Mouse (Mus musculus) forebrain, embryonic 15.5 days (tissue): ENCODE measurements around the gene 0610010F05Rik. TPM values are rescaled to one million over a fixed set of nuclear protein-coding genes. Genes with fewer than 3 reads are reported as not detected.
"Not testable (repeated sequence)": the region's sequence is repeated elsewhere in the genome, so short reads cannot be mapped to it uniquely, and the experiment has no call there.

Experiments used
- ATAC-seq: fragments of 200-750 bp; cut with Nextera tagmentation; replicated peaks from 2 replicates; pipeline ENCODE4 v1.8.0; 2017; ENCODE audit warnings: mild to moderate bottlenecking, moderate TSS enrichment, moderate library complexity
- H3K27ac ChIP-seq: fragments of 300-500 bp; sonication (generic); replicated peaks from 2 replicates; pipeline ENCODE4 v1.5.1; 2015; ENCODE audit warnings: mild to moderate bottlenecking, inconsistent platforms
- H3K27me3 ChIP-seq: fragments of 300-500 bp; sonication (generic); 2 replicates; pipeline ENCODE4 v1.6.1; 2015; ENCODE audit warnings: inconsistent platforms
- H3K36me3 ChIP-seq: fragments of 300-500 bp; sonication (generic); 2 replicates; pipeline ENCODE4 v1.6.1; 2015; ENCODE audit warnings: mild to moderate bottlenecking, inconsistent platforms
- H3K4me1 ChIP-seq: fragments of 300-500 bp; sonication (generic); 2 replicates; pipeline ENCODE4 v1.6.1; 2015; ENCODE audit warnings: inconsistent platforms
- H3K4me2 ChIP-seq: fragments of 300-500 bp; sonication (generic); replicated peaks from 2 replicates; pipeline ENCODE4 v1.6.1; 2015; ENCODE audit warnings: mild to moderate bottlenecking, inconsistent platforms
- H3K4me3 ChIP-seq: fragments of 300-500 bp; sonication (generic); 2 replicates; pipeline ENCODE4 v1.5.1; 2015; ENCODE audit warnings: mild to moderate bottlenecking, inconsistent platforms
- H3K9ac ChIP-seq: fragments of 300-500 bp; sonication (generic); replicated peaks from 2 replicates; pipeline ENCODE4 v1.6.1; 2015; ENCODE audit warnings: mild to moderate bottlenecking, inconsistent platforms
- H3K9me3 ChIP-seq: fragments of 300-500 bp; sonication (generic); 2 replicates; pipeline ENCODE4 v1.6.1; 2016; ENCODE audit warnings: inconsistent platforms
- WGBS: fragments of 180-500 bp; shearing (Covaris S2); methylation state at CpG from one replicate; pipeline ENCODE4 v1.1.7; 2015; ENCODE audit warnings: mixed read lengths; 5-methylcytosine and 5-hydroxymethylcytosine counted together
- polyA plus RNA-seq: library from polyadenylated mRNA; unstranded; fragments of >200 nt; fragmentation: Nextera tagmentation; extraction: Ambion mirVana; gene quantifications from 2 replicates; pipeline ENCODE4 v1.2.1, GENCODE M21; 2015

0610010F05Rik gene
- polyA plus RNA-seq, 1 experiment from 2014 or later = 138 TPM

- no peak overlapping the region for H3K27ac ChIP-seq
- ATAC-seq = no peak
- H3K9ac ChIP-seq = no peak overlapping the region
- H3K4me2 ChIP-seq = no peak overlapping the region
- no peaks in the 10 kb centered on the region for H3K36me3 ChIP-seq
- H3K27me3 ChIP-seq = no peaks in the 10 kb centered on the region
- no peaks in the 10 kb centered on the region for H3K9me3 ChIP-seq
- H3K4me1 ChIP-seq = no peaks in the 10 kb centered on the region; the same call in 1 of the 2 replicates
- 85% methylated on average over 2 of the region's 2 CpGs for WGBS
- H3K4me3 ChIP-seq = no peak overlapping the region
Observed at GRCm38 (mm10) chr11:23657791-23658190, 24.4 kb upstream of the 0610010F05Rik start.

GRCm38 (mm10) chr11:23653666-23654065 lies 20.2 kb upstream of the 0610010F05Rik start:
- Histone ChIP-seq H3K9me3 (no peaks in the 10 kb centered on the region), H3K4me2 (no peak overlapping the region), H3K27me3 (no peaks in the 10 kb centered on the region), H3K9ac (no peak overlapping the region), H3K4me1 (no peaks in the 10 kb centered on the region), H3K27ac (no peak overlapping the region), H3K36me3 (peaks cover 19% of the 10 kb centered on the region), H3K4me3 (no peak overlapping the region)
- no peak for ATAC-seq
- 35% methylated on average over 3 of the region's 3 CpGs for WGBS

GRCm38 (mm10) chr11:23647835-23648234 lies 14.4 kb upstream of the 0610010F05Rik start:
- Histone ChIP-seq H3K4me3 (no peak overlapping the region), H3K27ac (no peak overlapping the region), H3K36me3 (peaks cover 31% of the 10 kb centered on the region), H3K27me3 (no peaks in the 10 kb centered on the region), H3K9me3 (no peaks in the 10 kb centered on the region), H3K9ac (no peak overlapping the region), H3K4me1 (no peaks in the 10 kb centered on the region), H3K4me2 (no peak overlapping the region)
- WGBS = 94% methylated on average over 3 of the region's 3 CpGs
- no peak for ATAC-seq

DNA sequence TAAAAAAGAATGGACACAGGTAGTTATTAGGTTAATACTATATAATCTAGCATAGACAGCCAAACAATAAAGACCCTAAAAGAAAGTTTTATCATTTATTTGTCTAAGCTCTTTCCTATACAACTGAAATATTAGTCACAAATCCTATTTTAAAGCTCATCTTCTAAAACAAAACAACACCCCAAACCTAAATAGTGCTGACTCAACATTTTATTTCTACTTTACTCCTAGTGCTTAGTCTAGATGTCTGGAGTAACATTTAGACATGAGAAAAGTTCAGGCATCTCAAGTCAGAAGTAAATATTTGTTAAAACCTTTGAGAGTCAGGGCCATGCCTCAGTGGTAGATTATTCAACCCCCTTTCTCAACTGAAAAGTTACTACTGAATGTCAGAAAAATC lies 14.0 kb upstream of the 0610010F05Rik start:
- no peak overlapping the region for H3K9ac ChIP-seq
- no peak overlapping the region for H3K27ac ChIP-seq
- ATAC-seq = no peak
- 0 out of 2 replicates have a peak, but pooled peaks cover 3% of the 10 kb centered on the region for H3K9me3 ChIP-seq
- no peaks in the 10 kb centered on the region for H3K4me1 ChIP-seq
- H3K4me2 ChIP-seq = no peak overlapping the region
- no peaks in the 10 kb centered on the region for H3K27me3 ChIP-seq
- peaks cover 35% of the 10 kb centered on the region for H3K36me3 ChIP-seq
- no peak overlapping the region for H3K4me3 ChIP-seq

DNA sequence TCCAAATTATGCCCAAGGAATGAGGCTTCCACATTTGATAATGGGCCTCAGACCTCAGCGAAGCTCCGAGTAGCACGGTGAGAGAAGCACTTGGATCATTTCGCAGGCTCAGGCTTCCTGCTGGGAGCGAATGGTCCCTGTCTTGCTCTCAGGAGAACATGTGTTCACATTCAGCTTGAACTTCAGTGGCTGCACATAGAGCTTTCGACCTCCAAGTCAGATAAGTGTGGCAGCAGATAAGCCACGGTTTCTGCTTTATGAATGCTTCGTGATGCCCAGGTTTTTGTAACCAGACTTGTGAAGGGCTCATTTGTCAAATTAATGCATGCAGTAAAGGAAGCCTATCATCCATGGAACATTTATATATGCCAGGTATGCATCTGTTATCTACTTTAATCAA lies 1.1 kb upstream of the 0610010F05Rik start:
- H3K4me1 ChIP-seq = peaks cover 31% of the 10 kb centered on the region
- H3K27ac ChIP-seq = no peak overlapping the region
- ATAC-seq = no peak
- no peak overlapping the region for H3K9ac ChIP-seq
- H3K27me3 ChIP-seq = no peaks in the 10 kb centered on the region
- H3K4me2 ChIP-seq = no peak overlapping the region
- no peak overlapping the region for H3K4me3 ChIP-seq
- no peaks in the 10 kb centered on the region for H3K36me3 ChIP-seq
- H3K9me3 ChIP-seq = no peaks in the 10 kb centered on the region
- WGBS = 80% methylated on average over 8 of the region's 8 CpGs

GRCm38 (mm10) chr11:23633879-23634215 lies 408 bp upstream of the 0610010F05Rik start:
- 8% methylated on average over 7 of the region's 7 CpGs for WGBS
- Histone ChIP-seq H3K4me3 (peak overlapping the region; percentile 99), H3K9ac (peak overlapping the region; percentile 99), H3K36me3 (no peaks in the 10 kb centered on the region), H3K4me1 (peaks cover 31% of the 10 kb centered on the region), H3K4me2 (peak overlapping the region; percentile 55), H3K27ac (peak overlapping the region; percentile 96), H3K27me3 (no peaks in the 10 kb centered on the region), H3K9me3 (no peaks in the 10 kb centered on the region)
- peak; percentile 58; the same call in 1 of the 2 replicates for ATAC-seq

GRCm38 (mm10) chr11:23630664-23631063 lies 2.8 kb downstream of the 0610010F05Rik start:
- no peak overlapping the region for H3K27ac ChIP-seq
- peaks cover 16% of the 10 kb centered on the region for H3K36me3 ChIP-seq
- H3K27me3 ChIP-seq = no peaks in the 10 kb centered on the region
- no peak for ATAC-seq
- H3K9me3 ChIP-seq = no peaks in the 10 kb centered on the region
- no peak overlapping the region for H3K9ac ChIP-seq
- peaks cover 31% of the 10 kb centered on the region for H3K4me1 ChIP-seq
- no peak overlapping the region for H3K4me2 ChIP-seq
- no peak overlapping the region for H3K4me3 ChIP-seq

DNA sequence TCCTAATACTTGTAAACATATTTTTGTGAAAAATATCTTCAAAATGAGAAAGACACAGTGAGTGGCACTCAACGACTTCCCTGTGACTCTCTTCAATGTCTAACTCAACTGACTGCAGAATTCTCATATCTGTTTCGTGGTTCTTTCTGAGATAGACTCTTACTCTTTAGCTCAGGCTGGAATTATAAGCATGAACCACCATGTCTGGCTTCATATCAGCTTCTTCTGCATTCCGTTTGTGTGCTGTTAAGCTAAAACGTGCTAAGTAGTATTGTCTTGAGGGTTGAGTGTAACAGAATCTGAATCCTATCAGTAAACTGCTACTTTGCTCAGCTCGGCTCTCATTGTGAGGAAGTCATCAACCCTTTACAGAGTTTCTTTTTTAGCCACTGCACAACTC lies 14.4 kb downstream of the 0610010F05Rik start:
- peaks cover 35% of the 10 kb centered on the region for H3K36me3 ChIP-seq
- H3K4me2 ChIP-seq = no peak overlapping the region
- WGBS = 83% methylated on average over 5 of the region's 5 CpGs
- no peaks in the 10 kb centered on the region for H3K9me3 ChIP-seq
- no peaks in the 10 kb centered on the region for H3K4me1 ChIP-seq
- H3K27me3 ChIP-seq = no peaks in the 10 kb centered on the region
- H3K4me3 ChIP-seq = no peak overlapping the region
- ATAC-seq = no peak
- H3K9ac ChIP-seq = no peak overlapping the region
- H3K27ac ChIP-seq = no peak overlapping the region

DNA sequence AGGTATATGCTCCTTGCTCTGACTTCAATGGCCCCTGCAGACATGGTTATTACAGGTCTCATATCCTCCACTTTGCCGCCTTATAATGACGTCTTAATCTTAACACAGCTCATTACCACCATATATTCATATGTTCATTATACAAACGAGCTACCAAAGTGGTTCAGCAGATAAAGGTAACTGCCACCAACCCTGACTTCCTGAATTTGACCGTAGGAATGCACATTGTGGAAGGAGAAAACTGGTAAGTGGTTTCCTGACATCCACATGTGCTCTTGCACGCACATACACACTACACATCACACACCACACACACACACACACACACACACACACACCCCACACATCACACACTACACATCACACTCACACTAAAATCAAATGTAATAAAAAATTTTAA lies 18.9 kb downstream of the 0610010F05Rik start:
- ATAC-seq = no peak

DNA sequence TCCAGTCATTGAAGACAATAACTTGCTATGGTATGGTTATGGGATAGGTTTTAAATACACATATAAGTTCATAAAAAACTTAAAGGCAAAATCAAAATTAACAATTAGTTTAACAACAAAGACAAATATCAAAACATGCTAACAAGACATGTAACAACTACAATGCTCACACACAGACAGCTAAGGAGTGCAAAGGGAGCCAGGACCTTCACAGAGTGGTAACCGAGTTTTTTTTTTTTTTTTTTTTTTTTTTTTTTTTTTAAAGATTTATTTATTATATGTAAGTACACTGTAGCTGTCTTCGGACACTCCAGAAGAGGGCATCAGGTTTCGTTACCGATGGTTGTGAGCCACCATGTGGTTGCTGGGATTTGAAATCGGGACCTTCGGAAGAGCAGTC lies 26.1 kb downstream of the 0610010F05Rik start:
- H3K4me3 ChIP-seq = not testable (repeated sequence)

More for the DNA sequence above, 18.9 kb downstream of the 0610010F05Rik start:
- Histone ChIP-seq H3K9me3 (no peaks in the 10 kb centered on the region), H3K4me2 (no peak overlapping the region), H3K4me3 (no peak overlapping the region), H3K27ac (no peak overlapping the region), H3K27me3 (no peaks in the 10 kb centered on the region), H3K36me3 (peaks cover 44% of the 10 kb centered on the region), H3K9ac (no peak overlapping the region), H3K4me1 (no peaks in the 10 kb centered on the region)
- WGBS = 86% methylated on average over 5 of the region's 5 CpGs

DNA sequence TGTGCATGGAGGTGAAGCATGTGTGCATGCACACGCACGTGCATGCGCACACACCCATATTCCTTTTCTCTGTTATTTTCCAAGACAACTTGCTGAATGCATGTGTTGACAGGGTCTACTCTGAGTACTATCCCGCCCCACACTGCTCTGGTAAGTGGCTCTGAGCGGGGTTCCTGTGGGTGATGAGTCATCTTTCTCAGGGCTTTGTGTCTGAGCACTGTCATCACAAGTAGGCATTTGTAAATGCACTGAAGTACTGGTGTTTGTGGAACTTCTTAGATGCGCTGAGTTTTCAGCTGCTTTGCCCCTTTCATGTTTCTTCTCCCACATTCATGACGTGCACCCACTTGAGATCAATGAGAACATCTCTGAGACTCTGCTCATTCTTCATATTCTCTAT lies 63.3 kb downstream of the 0610010F05Rik start:
- Histone ChIP-seq H3K4me3 (no peak overlapping the region), H3K36me3 (peaks cover 42% of the 10 kb centered on the region)
- WGBS = 92% methylated on average over 7 of the region's 7 CpGs

More for the DNA sequence above, 26.1 kb downstream of the 0610010F05Rik start:
- 92% methylated on average over 6 of the region's 6 CpGs for WGBS
- ATAC-seq, H3K4me1 ChIP-seq, H3K27me3 ChIP-seq, H3K9ac ChIP-seq, H3K27ac ChIP-seq, H3K4me2 ChIP-seq, H3K9me3 ChIP-seq: not testable (repeated sequence)
- peaks cover 57% of the 10 kb centered on the region for H3K36me3 ChIP-seq

DNA sequence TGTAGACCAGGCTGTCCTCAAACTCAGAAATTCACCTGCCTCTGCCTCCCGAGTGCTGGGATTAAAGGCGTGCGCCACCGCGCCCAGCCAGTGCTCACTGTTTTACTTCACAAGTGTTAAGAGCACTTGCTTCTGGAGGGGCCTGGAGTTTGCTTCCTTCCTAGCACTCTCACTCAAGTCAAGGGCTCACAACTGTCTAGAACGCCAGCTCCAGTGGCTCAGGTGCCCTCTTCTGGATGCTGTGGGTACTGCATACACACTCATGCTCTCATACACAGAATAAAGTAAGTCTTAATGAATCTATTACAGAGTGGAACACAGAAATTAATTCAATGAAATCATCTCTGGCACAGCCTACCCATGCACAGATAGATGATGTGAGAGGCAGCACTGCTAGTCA lies 67.7 kb downstream of the 0610010F05Rik start:
- H3K27me3 ChIP-seq = no peaks in the 10 kb centered on the region
- peaks cover 33% of the 10 kb centered on the region for H3K36me3 ChIP-seq
- H3K4me3 ChIP-seq = no peak overlapping the region
- H3K9me3 ChIP-seq = no peaks in the 10 kb centered on the region
- 51% methylated on average over 6 of the region's 6 CpGs for WGBS
- H3K9ac ChIP-seq = no peak overlapping the region
- no peak overlapping the region for H3K27ac ChIP-seq
- ATAC-seq = peak; percentile 64
- no peaks in the 10 kb centered on the region for H3K4me1 ChIP-seq
- H3K4me2 ChIP-seq = no peak overlapping the region

More for the DNA sequence above, 63.3 kb downstream of the 0610010F05Rik start:
- H3K4me1 ChIP-seq = no peaks in the 10 kb centered on the region
- H3K27ac ChIP-seq = no peak overlapping the region
- no peak overlapping the region for H3K9ac ChIP-seq
- H3K9me3 ChIP-seq = no peaks in the 10 kb centered on the region
- H3K27me3 ChIP-seq = no peaks in the 10 kb centered on the region
- no peak overlapping the region for H3K4me2 ChIP-seq
- no peak for ATAC-seq

GRCm38 (mm10) chr11:23557039-23557630 lies 76.3 kb downstream of the 0610010F05Rik start:
- Histone ChIP-seq H3K4me1 (no peaks in the 10 kb centered on the region), H3K4me3 (no peak overlapping the region), H3K9ac (no peak overlapping the region), H3K4me2 (no peak overlapping the region), H3K36me3 (peaks cover 4% of the 10 kb centered on the region; the same call in 1 of the 2 replicates), H3K27ac (no peak overlapping the region), H3K27me3 (no peaks in the 10 kb centered on the region), H3K9me3 (no peaks in the 10 kb centered on the region)
- WGBS = 72% methylated on average over 6 of the region's 6 CpGs
- ATAC-seq = no peak
